Mouse (Mus musculus): ENCODE results near the gene 1600014C23Rik. TPM values are rescaled to one million over a fixed set of nuclear protein-coding genes. Genes with fewer than 3 reads are reported as not detected.

1600014C23Rik gene
- polyA plus RNA-seq, 1 experiment from 2014 or later, result 0.80 TPM

DNA sequence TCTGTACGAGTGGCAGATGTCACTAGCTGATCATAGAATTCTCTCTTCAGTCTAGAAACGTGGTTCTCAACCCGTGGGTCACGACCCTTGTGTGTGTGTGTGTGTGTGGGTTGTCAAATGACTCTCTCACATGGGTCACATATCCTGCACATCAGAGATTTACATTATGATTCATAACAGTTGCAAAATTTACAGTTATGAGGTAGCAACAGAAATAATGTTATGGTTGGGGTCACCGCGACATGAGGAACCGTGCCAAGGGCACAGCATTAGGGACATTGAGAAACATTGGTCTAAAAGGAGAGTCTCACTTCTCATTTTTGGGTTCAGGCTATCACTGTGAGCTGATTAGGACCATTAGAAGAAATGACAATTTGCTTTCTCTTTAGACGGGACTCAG is 24.3 kb upstream of the 1600014C23Rik start:
- no peak overlapping the region for H3K4me2 ChIP-seq
- no peak overlapping the region for H3K4me3 ChIP-seq (ENCODE audit: low read depth, low read length)
- H3K36me3 ChIP-seq (ENCODE audit: control insufficient read depth, insufficient read depth, low read length), result no peaks in the 10 kb centered on the region
- 82% methylated on average over 8 of the region's 8 CpGs for WGBS (ENCODE audit: insufficient replicate concordance)
- no peaks in the 10 kb centered on the region for H3K9me3 ChIP-seq (replicated peaks; ENCODE audit: control insufficient read depth, low read length)
- no peaks in the 10 kb centered on the region for H3K4me1 ChIP-seq (ENCODE audit: control insufficient read depth, insufficient read depth, low read length)
- no peak overlapping the region for H3K9ac ChIP-seq (ENCODE audit: low read depth, low read length)
- H3K27ac ChIP-seq (ENCODE audit: low read depth, low read length), result no peak overlapping the region
- no peaks in the 10 kb centered on the region; the same call in 1 of the 2 replicates for H3K27me3 ChIP-seq (ENCODE audit: control insufficient read depth, insufficient read depth, low read length)
- ATAC-seq (replicated peaks; ENCODE audit: insufficient number of reproducible peaks, low FRiP score, low TSS enrichment), result no peak

DNA sequence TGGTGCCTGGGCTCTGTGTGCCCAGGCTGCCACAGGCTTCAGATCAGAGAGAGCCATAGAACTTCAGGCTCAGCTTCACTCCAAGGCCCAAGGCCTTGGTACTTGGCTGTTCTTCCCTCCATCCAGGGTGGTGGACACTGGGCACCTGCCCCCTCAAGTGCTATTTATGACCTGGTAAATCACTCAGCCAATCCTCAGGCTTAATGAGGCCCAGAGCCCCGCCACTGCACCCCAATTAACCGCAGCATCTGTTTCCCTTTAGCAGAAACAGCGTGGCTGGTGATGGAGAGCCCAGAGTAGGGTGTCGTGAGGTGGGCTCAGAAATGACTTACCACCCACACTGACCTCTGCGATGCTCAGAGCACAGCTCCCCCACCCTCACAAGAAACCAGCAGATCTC is 23.2 kb upstream of the 1600014C23Rik start:
- H3K36me3 ChIP-seq (ENCODE audit: control insufficient read depth, insufficient read depth, low read length), result no peaks in the 10 kb centered on the region
- no peak overlapping the region for H3K9ac ChIP-seq (ENCODE audit: low read depth, low read length)
- no peaks in the 10 kb centered on the region for H3K9me3 ChIP-seq (replicated peaks; ENCODE audit: control insufficient read depth, low read length)
- no peaks in the 10 kb centered on the region for H3K4me1 ChIP-seq (ENCODE audit: control insufficient read depth, insufficient read depth, low read length)
- H3K27me3 ChIP-seq (ENCODE audit: control insufficient read depth, insufficient read depth, low read length), result no peaks in the 10 kb centered on the region; the same call in 1 of the 2 replicates
- 70% methylated on average over 5 of the region's 5 CpGs for WGBS (ENCODE audit: insufficient replicate concordance)
- ATAC-seq (replicated peaks; ENCODE audit: insufficient number of reproducible peaks, low FRiP score, low TSS enrichment), result no peak
- no peak overlapping the region for H3K4me3 ChIP-seq (ENCODE audit: low read depth, low read length)
- H3K27ac ChIP-seq (ENCODE audit: low read depth, low read length), result no peak overlapping the region
- no peak overlapping the region for H3K4me2 ChIP-seq

DNA sequence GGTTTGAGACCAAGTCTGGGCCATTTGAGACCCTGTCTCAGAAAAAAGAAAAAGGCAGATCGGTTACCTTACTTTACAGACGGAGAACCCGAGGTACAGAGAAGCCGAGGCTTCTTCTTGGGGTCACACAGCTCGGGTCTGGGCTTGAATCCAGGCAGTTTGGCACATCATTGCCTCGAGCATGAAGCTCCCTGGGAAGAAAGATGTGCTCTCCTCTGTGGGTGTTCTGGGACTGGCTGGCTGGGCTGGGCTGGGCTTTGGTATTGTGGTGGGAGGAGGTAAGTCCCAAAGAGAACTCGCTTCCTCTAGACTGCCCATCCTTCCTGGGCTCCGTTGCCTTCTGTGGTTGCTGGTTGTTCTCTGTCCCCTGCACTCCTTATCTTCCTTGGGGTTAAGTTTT is 22.7 kb upstream of the 1600014C23Rik start:
- no peaks in the 10 kb centered on the region; the same call in 1 of the 2 replicates for H3K27me3 ChIP-seq (ENCODE audit: control insufficient read depth, insufficient read depth, low read length)
- WGBS (ENCODE audit: insufficient replicate concordance), result 71% methylated on average over 8 of the region's 8 CpGs
- no peaks in the 10 kb centered on the region for H3K9me3 ChIP-seq (replicated peaks; ENCODE audit: control insufficient read depth, low read length)
- H3K4me2 ChIP-seq, result no peak overlapping the region
- no peaks in the 10 kb centered on the region for H3K4me1 ChIP-seq (ENCODE audit: control insufficient read depth, insufficient read depth, low read length)
- no peak overlapping the region for H3K4me3 ChIP-seq (ENCODE audit: low read depth, low read length)
- H3K9ac ChIP-seq (ENCODE audit: low read depth, low read length), result no peak overlapping the region
- no peaks in the 10 kb centered on the region for H3K36me3 ChIP-seq (ENCODE audit: control insufficient read depth, insufficient read depth, low read length)
- no peak overlapping the region for H3K27ac ChIP-seq (ENCODE audit: low read depth, low read length)
- ATAC-seq (replicated peaks; ENCODE audit: insufficient number of reproducible peaks, low FRiP score, low TSS enrichment), result no peak

DNA sequence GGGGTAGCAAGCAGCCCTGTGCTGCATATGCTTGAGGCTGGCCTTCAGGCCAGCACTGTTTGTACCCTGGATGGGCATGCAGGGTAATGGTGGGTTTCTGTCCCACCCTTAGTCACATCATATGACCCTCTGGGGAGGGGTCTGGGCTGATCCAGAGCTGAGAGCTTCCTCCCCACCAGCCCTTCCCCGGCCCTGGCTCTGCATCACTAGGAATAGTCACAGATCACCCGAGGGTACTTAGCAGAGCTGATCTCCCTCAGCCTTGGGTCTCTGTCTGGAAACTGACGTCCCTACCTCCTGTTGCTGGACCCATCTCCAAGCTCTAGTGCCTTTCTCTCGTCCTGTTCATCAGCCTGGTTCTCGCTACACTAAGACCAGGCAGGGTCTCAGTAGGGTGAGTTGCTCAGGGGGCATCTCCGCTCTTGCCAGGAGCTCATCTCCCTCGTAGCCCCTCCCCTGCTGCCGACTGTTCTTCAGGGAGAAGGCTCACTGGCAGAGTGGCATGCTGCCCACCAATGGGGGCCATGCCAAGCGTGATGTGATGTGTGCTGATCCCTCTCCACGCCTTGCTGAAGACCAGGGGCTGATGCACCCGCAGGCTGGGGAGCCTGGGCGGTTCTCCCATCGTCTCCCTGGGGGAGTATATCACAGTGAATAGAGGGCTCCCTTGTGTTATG is 20.7 kb upstream of the 1600014C23Rik start:
- no peak overlapping the region for H3K4me2 ChIP-seq
- H3K4me1 ChIP-seq (ENCODE audit: control insufficient read depth, insufficient read depth, low read length), result no peaks in the 10 kb centered on the region
- H3K36me3 ChIP-seq (ENCODE audit: control insufficient read depth, insufficient read depth, low read length), result no peaks in the 10 kb centered on the region
- WGBS (ENCODE audit: insufficient replicate concordance), result 79% methylated on average over 13 of the region's 13 CpGs
- no peaks in the 10 kb centered on the region for H3K9me3 ChIP-seq (replicated peaks; ENCODE audit: control insufficient read depth, low read length)
- H3K27me3 ChIP-seq (ENCODE audit: control insufficient read depth, insufficient read depth, low read length), result no peaks in the 10 kb centered on the region
- H3K9ac ChIP-seq (ENCODE audit: low read depth, low read length), result no peak overlapping the region
- no peak overlapping the region for H3K4me3 ChIP-seq (ENCODE audit: low read depth, low read length)
- ATAC-seq (replicated peaks; ENCODE audit: insufficient number of reproducible peaks, low FRiP score, low TSS enrichment), result no peak
- no peak overlapping the region for H3K27ac ChIP-seq (ENCODE audit: low read depth, low read length)

DNA sequence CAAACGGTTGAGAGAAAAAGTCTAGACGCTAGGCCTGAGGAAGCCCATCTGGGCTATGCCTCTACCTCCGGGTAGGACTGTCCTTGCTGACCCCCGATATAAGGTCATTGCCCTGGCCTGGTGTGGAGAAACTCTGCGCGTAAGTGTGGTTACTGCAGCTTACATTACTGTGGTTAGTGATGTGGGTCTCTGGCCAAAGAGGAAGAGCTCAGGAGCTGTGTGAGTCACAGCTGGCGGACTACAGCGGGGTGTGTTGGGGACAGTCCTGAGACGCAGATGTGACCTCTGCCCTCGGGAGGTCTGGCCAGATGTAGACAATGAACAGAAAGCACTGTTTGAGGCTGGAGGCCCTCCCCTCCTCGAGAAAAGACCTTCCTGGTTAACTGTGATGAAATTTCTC is 19.0 kb upstream of the 1600014C23Rik start:
- no peak overlapping the region for H3K9ac ChIP-seq (ENCODE audit: low read depth, low read length)
- peaks cover 8% of the 10 kb centered on the region for H3K4me1 ChIP-seq (ENCODE audit: control insufficient read depth, insufficient read depth, low read length)
- H3K36me3 ChIP-seq (ENCODE audit: control insufficient read depth, insufficient read depth, low read length), result no peaks in the 10 kb centered on the region
- no peak overlapping the region for H3K4me2 ChIP-seq
- ATAC-seq (replicated peaks; ENCODE audit: insufficient number of reproducible peaks, low FRiP score, low TSS enrichment), result no peak
- 51% methylated on average over 11 of the region's 11 CpGs for WGBS (ENCODE audit: insufficient replicate concordance)
- no peaks in the 10 kb centered on the region for H3K27me3 ChIP-seq (ENCODE audit: control insufficient read depth, insufficient read depth, low read length)
- H3K4me3 ChIP-seq (ENCODE audit: low read depth, low read length), result no peak overlapping the region
- H3K9me3 ChIP-seq (replicated peaks; ENCODE audit: control insufficient read depth, low read length), result no peaks in the 10 kb centered on the region
- no peak overlapping the region for H3K27ac ChIP-seq (ENCODE audit: low read depth, low read length)

DNA sequence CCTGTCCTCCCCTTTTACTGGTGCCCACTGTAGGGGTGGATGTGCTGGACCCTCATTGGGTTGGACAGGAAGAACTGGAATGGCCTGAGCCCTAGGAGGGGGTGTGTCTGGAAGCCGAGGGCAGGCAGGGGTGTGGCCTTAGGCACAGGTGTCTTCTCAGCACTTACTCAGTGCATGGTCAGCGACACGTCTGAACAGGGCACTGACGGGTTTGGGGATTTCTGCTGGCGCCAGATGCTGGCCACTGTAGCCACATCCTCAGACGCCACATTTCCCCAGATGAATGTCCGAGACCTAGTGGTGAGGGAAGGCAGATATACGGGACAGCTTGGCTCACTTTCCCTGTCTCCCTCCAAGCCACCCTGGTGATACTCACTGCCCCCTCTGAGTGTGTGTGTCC is 18.4 kb upstream of the 1600014C23Rik start:
- Histone ChIP-seq H3K4me2 (no peak overlapping the region), H3K27ac (ENCODE audit: low read depth, low read length) (no peak overlapping the region), H3K4me1 (ENCODE audit: control insufficient read depth, insufficient read depth, low read length) (peaks cover 8% of the 10 kb centered on the region), H3K9me3 (replicated peaks; ENCODE audit: control insufficient read depth, low read length) (no peaks in the 10 kb centered on the region), H3K4me3 (ENCODE audit: low read depth, low read length) (no peak overlapping the region), H3K9ac (ENCODE audit: low read depth, low read length) (no peak overlapping the region), H3K27me3 (ENCODE audit: control insufficient read depth, insufficient read depth, low read length) (no peaks in the 10 kb centered on the region), H3K36me3 (ENCODE audit: control insufficient read depth, insufficient read depth, low read length) (no peaks in the 10 kb centered on the region)
- WGBS (ENCODE audit: insufficient replicate concordance), result 85% methylated on average over 8 of the region's 8 CpGs
- no peak for ATAC-seq (replicated peaks; ENCODE audit: insufficient number of reproducible peaks, low FRiP score, low TSS enrichment)

DNA sequence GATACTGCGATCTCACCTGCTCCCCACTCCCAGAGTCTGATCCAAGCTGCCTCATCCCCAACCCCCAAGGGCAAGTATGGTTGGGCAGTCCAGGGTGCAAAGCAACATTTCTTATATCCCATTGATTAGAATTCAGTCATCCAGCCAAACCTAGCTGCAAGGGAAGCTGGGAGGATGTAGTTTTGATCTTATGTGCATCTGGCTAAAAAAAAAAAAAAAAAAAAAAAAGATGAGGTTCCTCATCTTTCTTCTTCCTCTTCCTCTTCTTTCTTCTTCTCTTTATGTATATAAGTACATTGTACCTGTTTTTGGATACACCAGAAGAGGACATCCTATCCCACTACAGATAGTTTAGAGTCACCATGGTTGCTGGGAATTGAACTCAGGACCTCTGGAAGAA is 17.7 kb upstream of the 1600014C23Rik start:
- no peak overlapping the region for H3K27ac ChIP-seq (ENCODE audit: low read depth, low read length)
- no peaks in the 10 kb centered on the region for H3K9me3 ChIP-seq (replicated peaks; ENCODE audit: control insufficient read depth, low read length)
- no peak for ATAC-seq (replicated peaks; ENCODE audit: insufficient number of reproducible peaks, low FRiP score, low TSS enrichment)
- H3K36me3 ChIP-seq (ENCODE audit: control insufficient read depth, insufficient read depth, low read length), result no peaks in the 10 kb centered on the region
- WGBS (ENCODE audit: insufficient replicate concordance), result 90% methylated on average over 1 of the region's 1 CpGs
- H3K4me2 ChIP-seq, result no peak overlapping the region
- no peak overlapping the region for H3K9ac ChIP-seq (ENCODE audit: low read depth, low read length)
- H3K27me3 ChIP-seq (ENCODE audit: control insufficient read depth, insufficient read depth, low read length), result 0 out of 2 replicates have a peak, but pooled peaks cover 3% of the 10 kb centered on the region
- no peak overlapping the region for H3K4me3 ChIP-seq (ENCODE audit: low read depth, low read length)
- H3K4me1 ChIP-seq (ENCODE audit: control insufficient read depth, insufficient read depth, low read length), result peaks cover 10% of the 10 kb centered on the region

DNA sequence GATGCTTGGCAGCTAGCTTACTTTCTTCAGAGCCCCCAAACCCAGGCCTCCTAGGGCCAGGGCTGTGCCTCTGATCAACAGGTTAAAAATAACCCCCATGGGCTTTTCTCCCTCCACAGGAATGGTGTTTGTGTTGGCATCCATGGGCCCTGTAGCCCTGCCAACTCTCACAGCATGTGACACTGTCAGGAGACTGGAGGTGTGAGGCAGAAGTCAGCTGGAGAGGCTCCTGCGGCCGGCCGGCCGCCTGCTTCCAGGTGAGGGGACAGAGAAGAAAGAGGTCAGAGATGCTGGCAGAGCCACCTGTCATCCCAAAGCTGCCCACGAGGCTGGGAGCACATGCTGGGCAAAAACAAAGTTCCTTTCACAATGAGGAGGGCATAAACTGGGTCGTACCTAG is 15.5 kb upstream of the 1600014C23Rik start:
- H3K9ac ChIP-seq (ENCODE audit: low read depth, low read length), result no peak overlapping the region

More for the DNA sequence above, 15.5 kb upstream of the 1600014C23Rik start:
- Histone ChIP-seq H3K27ac (ENCODE audit: low read depth, low read length) (no peak overlapping the region), H3K36me3 (ENCODE audit: control insufficient read depth, insufficient read depth, low read length) (no peaks in the 10 kb centered on the region), H3K4me2 (no peak overlapping the region), H3K4me1 (ENCODE audit: control insufficient read depth, insufficient read depth, low read length) (peaks cover 10% of the 10 kb centered on the region), H3K4me3 (ENCODE audit: low read depth, low read length) (no peak overlapping the region), H3K9me3 (replicated peaks; ENCODE audit: control insufficient read depth, low read length) (no peaks in the 10 kb centered on the region), H3K27me3 (ENCODE audit: control insufficient read depth, insufficient read depth, low read length) (0 out of 2 replicates have a peak, but pooled peaks cover 4% of the 10 kb centered on the region)
- no peak for ATAC-seq (replicated peaks; ENCODE audit: insufficient number of reproducible peaks, low FRiP score, low TSS enrichment)
- 45% methylated on average over 6 of the region's 6 CpGs for WGBS (ENCODE audit: insufficient replicate concordance)

Measured in heart, embryonic 11.5 days (tissue).